Mouse (Mus musculus): Measurements from ENCODE around the gene Zfp217. TPM values are rescaled to one million over a fixed set of nuclear protein-coding genes. Genes with fewer than 3 reads are reported as not detected.

The Zfp217 gene
- polyA plus RNA-seq, 1 experiment from 2014 or later = 3.0 TPM

DNA sequence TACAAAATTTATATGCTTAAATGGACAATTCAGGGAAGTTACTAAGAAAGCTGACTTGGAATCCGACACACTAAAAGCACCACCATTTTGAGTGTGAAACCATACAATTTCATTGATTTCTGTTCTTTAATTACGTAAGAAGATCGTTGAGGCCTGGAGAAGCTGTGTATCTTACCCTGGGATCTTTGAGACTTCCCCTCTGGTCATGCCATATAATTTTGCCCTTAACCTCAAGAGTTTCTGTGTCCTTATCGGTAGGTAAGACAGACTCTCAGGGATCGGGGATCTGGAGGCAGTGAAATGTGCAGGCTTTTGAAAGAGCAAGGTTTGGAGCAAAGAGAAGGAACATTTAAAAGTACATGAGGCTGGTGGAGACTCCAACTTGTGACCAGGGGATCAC lies 31.4 kb upstream of the Zfp217 start:
- no peak for DNase-seq (ENCODE audit: low spot score)
- Histone ChIP-seq H3K4me3 (no peak overlapping the region), H3K27ac (no peak overlapping the region), H3K27me3 (ENCODE audit: insufficient read depth, poor library complexity, severe bottlenecking) (no peaks in the 10 kb centered on the region; the same call in 1 of the 2 replicates), H3K9me3 (no peaks in the 10 kb centered on the region), H3K4me1 (replicated peaks) (peaks cover 41% of the 10 kb centered on the region), H3K36me3 (no peaks in the 10 kb centered on the region)
- WGBS = 92% methylated on average over 5 of the region's 5 CpGs

DNA sequence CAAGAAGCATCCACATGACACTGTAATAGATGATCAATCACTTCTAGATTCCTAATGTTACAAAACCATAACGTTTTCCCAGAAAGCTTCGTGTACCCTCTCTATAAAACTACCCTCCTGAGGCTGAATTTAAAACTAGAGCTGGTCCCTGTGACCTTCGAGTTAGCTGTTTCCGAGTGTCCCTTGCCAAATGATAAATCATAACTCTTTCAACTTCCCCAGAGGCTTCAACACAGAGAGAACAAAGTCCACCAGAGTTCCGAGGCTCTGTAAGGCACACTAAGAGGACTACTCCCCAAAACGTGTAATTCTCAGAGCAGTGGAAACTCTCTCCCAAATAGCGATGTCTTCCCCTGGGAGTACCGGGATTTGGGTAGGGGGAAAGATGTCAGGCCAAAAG lies 29.4 kb upstream of the Zfp217 start:
- H3K9me3 ChIP-seq = no peaks in the 10 kb centered on the region
- peaks cover 42% of the 10 kb centered on the region for H3K4me1 ChIP-seq (replicated peaks)
- WGBS = 39% methylated on average over 8 of the region's 8 CpGs
- H3K27ac ChIP-seq = peak overlapping the region; percentile 53; the same call in 1 of the 2 replicates
- H3K4me3 ChIP-seq = no peak overlapping the region
- H3K36me3 ChIP-seq = no peaks in the 10 kb centered on the region
- DNase-seq (ENCODE audit: low spot score) = no peak
- H3K27me3 ChIP-seq (ENCODE audit: insufficient read depth, poor library complexity, severe bottlenecking) = no peaks in the 10 kb centered on the region; the same call in 1 of the 2 replicates

- WGBS = 28% methylated on average over 8 of the region's 8 CpGs
- Histone ChIP-seq H3K27ac (peak overlapping the region; percentile 57; the same call in 1 of the 2 replicates), H3K36me3 (no peaks in the 10 kb centered on the region), H3K27me3 (ENCODE audit: insufficient read depth, poor library complexity, severe bottlenecking) (no peaks in the 10 kb centered on the region; the same call in 1 of the 2 replicates), H3K4me1 (replicated peaks) (peaks cover 42% of the 10 kb centered on the region), H3K9me3 (no peaks in the 10 kb centered on the region), H3K4me3 (no peak overlapping the region)
- peak; percentile 39 for DNase-seq (ENCODE audit: low spot score)
These were observed 28.5 kb upstream of the Zfp217 start for GRCm38 (mm10) chr2:170176284-170176926.

- no peak for DNase-seq (ENCODE audit: low spot score)
- Histone ChIP-seq H3K4me3 (no peak overlapping the region), H3K27me3 (ENCODE audit: insufficient read depth, poor library complexity, severe bottlenecking) (no peaks in the 10 kb centered on the region; the same call in 1 of the 2 replicates), H3K4me1 (replicated peaks) (peaks cover 42% of the 10 kb centered on the region), H3K27ac (peak overlapping the region; percentile 40; the same call in 1 of the 2 replicates), H3K36me3 (no peaks in the 10 kb centered on the region), H3K9me3 (no peaks in the 10 kb centered on the region)
- WGBS = 72% methylated on average over 7 of the region's 7 CpGs
These were observed 27.8 kb upstream of the Zfp217 start for GRCm38 (mm10) chr2:170175661-170176150.

GRCm38 (mm10) chr2:170175190-170175589 lies 27.3 kb upstream of the Zfp217 start:
- no peaks in the 10 kb centered on the region for H3K36me3 ChIP-seq
- H3K9me3 ChIP-seq = no peaks in the 10 kb centered on the region
- 83% methylated on average over 3 of the region's 3 CpGs for WGBS
- no peak for DNase-seq (ENCODE audit: low spot score)
- peaks cover 42% of the 10 kb centered on the region for H3K4me1 ChIP-seq (replicated peaks)
- H3K4me3 ChIP-seq = no peak overlapping the region
- H3K27ac ChIP-seq = peak overlapping the region; percentile 40; the same call in 1 of the 2 replicates
- H3K27me3 ChIP-seq (ENCODE audit: insufficient read depth, poor library complexity, severe bottlenecking) = no peaks in the 10 kb centered on the region; the same call in 1 of the 2 replicates

DNA sequence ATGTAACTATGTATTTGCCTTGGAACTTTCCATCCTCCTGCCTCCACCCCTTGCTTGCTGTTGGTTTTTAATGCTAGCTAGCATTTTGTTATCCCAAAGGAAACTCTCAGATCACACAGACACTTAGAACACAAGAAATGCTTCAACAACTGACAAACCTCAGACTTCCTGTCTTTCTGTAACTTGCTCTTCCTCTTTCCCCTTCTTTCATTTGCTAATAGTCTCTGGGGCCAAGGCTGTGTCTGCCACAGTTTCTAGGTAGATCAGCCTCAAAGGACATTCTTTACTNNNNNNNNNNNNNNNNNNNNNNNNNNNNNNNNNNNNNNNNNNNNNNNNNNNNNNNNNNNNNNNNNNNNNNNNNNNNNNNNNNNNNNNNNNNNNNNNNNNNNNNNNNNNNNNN lies 21.2 kb upstream of the Zfp217 start:
- H3K36me3 ChIP-seq = no peaks in the 10 kb centered on the region
- H3K9me3 ChIP-seq = no peaks in the 10 kb centered on the region
- peaks cover 5% of the 10 kb centered on the region for H3K4me1 ChIP-seq (replicated peaks)
- H3K27ac ChIP-seq = no peak overlapping the region
- no peak overlapping the region for H3K4me3 ChIP-seq
- DNase-seq (ENCODE audit: low spot score) = no peak
- H3K27me3 ChIP-seq (ENCODE audit: insufficient read depth, poor library complexity, severe bottlenecking) = no peaks in the 10 kb centered on the region

GRCm38 (mm10) chr2:170165649-170166048 lies 17.7 kb upstream of the Zfp217 start:
- no peak for DNase-seq (ENCODE audit: low spot score)
- Histone ChIP-seq H3K36me3 (no peaks in the 10 kb centered on the region), H3K4me3 (no peak overlapping the region), H3K27me3 (ENCODE audit: insufficient read depth, poor library complexity, severe bottlenecking) (no peaks in the 10 kb centered on the region), H3K4me1 (replicated peaks) (peaks cover 2% of the 10 kb centered on the region; the same call in 1 of the 2 replicates), H3K27ac (no peak overlapping the region), H3K9me3 (no peaks in the 10 kb centered on the region)
- WGBS = 78% methylated on average over 10 of the region's 10 CpGs

GRCm38 (mm10) chr2:170163671-170164462 lies 16.0 kb upstream of the Zfp217 start:
- no peak for DNase-seq (ENCODE audit: low spot score)
- H3K4me1 ChIP-seq (replicated peaks) = peaks cover 9% of the 10 kb centered on the region
- no peak overlapping the region for H3K27ac ChIP-seq
- no peaks in the 10 kb centered on the region for H3K27me3 ChIP-seq (ENCODE audit: insufficient read depth, poor library complexity, severe bottlenecking)
- WGBS = 87% methylated on average over 18 of the region's 18 CpGs
- no peaks in the 10 kb centered on the region for H3K36me3 ChIP-seq
- no peaks in the 10 kb centered on the region for H3K9me3 ChIP-seq
- no peak overlapping the region for H3K4me3 ChIP-seq

DNA sequence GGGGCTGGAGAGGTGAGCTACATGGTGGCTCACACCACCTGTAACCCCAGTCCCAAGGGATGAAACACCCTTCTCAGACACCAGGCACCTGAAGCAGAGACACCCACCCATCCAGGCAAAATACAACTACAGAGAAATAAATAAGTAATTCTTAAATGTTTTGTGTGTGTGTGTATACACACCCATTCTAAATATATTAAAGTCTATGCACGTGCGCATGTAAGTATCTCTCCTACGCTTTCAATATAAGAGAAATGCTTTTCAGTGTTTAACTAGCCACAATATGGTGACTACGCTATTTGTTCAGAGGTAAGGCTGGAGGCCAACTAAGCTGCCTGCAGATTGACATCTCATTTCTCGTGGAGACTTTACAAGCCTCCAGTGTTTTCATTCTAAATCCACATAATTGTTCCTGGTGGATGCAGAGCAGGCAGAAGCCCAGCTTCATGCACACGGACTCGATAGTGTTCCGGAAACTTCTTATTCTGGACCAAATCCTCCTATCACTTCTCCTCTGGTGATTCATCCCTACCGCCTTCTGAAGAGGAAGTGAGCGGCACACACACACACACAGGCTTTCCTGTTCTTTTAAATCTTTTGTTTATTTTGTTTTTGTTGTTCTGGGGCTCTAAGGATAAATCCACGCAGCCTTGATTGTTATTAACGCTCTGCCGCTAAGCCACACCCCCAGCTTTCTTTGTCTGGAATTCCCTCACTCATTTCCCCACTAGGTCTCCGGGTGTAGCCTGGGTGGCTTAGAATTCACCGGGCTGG lies 12.1 kb upstream of the Zfp217 start:
- whole genome bisulfite sequencing = 65% methylated on average over 15 of the region's 15 CpGs
- no peak overlapping the region for H3K4me3 ChIP-seq
- H3K27ac ChIP-seq = peak overlapping the region; percentile 13; the same call in 1 of the 2 replicates
- DNase-seq (ENCODE audit: low spot score) = no peak
- H3K27me3 ChIP-seq (ENCODE audit: insufficient read depth, poor library complexity, severe bottlenecking) = peaks cover 5% of the 10 kb centered on the region; the same call in 1 of the 2 replicates
- no peaks in the 10 kb centered on the region for H3K36me3 ChIP-seq
- H3K4me1 ChIP-seq (replicated peaks) = peaks cover 18% of the 10 kb centered on the region
- H3K9me3 ChIP-seq = no peaks in the 10 kb centered on the region

- 90% methylated on average over 4 of the region's 4 CpGs for WGBS
- DNase-seq (ENCODE audit: low spot score) = no peak
- H3K27ac ChIP-seq = no peak overlapping the region
- H3K4me1 ChIP-seq (replicated peaks) = peaks cover 28% of the 10 kb centered on the region
- no peaks in the 10 kb centered on the region for H3K9me3 ChIP-seq
- H3K36me3 ChIP-seq = no peaks in the 10 kb centered on the region
- H3K4me3 ChIP-seq = no peak overlapping the region
- peaks cover 6% of the 10 kb centered on the region; the same call in 1 of the 2 replicates for H3K27me3 ChIP-seq (ENCODE audit: insufficient read depth, poor library complexity, severe bottlenecking)
These were observed 11.1 kb upstream of the Zfp217 start for GRCm38 (mm10) chr2:170158987-170159386.

DNA sequence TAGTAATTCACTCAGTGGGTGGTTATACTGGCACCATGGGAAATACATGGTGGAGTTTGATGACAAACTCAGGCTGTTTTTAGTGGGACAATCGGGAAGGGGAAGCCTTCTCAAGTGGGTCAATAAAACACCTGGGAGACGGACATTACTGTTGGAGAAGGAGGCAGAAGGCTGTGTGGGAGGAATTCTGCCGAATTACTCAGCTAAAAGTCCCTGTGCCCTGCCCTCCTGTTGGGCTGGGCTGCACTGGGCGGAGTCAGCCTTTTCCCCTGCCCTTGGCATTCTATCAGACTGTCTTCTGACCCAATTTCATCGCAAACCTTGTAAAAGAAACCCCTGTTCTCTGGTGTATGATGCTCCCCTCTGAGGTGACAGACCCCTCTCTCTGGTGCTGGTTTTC lies 10.3 kb upstream of the Zfp217 start:
- 43% methylated on average over 5 of the region's 5 CpGs for WGBS
- H3K36me3 ChIP-seq = no peaks in the 10 kb centered on the region

More for the DNA sequence above, 10.3 kb upstream of the Zfp217 start:
- no peak for DNase-seq (ENCODE audit: low spot score)
- no peak overlapping the region for H3K27ac ChIP-seq
- peaks cover 35% of the 10 kb centered on the region for H3K4me1 ChIP-seq (replicated peaks)
- peaks cover 6% of the 10 kb centered on the region; the same call in 1 of the 2 replicates for H3K27me3 ChIP-seq (ENCODE audit: insufficient read depth, poor library complexity, severe bottlenecking)
- H3K9me3 ChIP-seq = no peaks in the 10 kb centered on the region
- H3K4me3 ChIP-seq = no peak overlapping the region

Data from hindbrain, embryonic 10.5 days (tissue).